Mouse (Mus musculus): ENCODE measurements around the gene Dvl3.

DNA sequence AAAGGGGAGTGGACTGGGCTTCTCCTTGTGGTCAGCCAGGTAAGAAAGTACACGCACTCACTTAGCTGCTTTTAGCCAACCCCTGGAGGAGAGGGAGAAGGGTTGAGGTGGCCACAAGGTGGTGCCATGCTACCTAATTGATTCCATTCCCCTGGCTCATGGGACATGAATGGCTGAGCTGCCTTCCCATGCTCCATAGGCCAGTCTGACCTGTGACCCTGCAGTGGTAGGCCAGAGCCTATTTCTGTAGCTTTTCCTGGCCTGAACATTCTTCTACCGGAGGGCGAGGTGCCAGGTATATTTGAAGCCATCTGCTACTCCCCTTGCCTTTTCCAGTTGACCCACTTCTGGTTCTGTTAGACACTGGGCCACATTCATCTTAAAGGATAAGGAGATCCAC, 7.4 kb upstream of the Dvl3 start:
- TF ChIP-seq CTCF (IDR thresholded peaks at IDR 0.05; ENCODE audit: borderline replicate concordance, extremely low read depth, insufficient read depth, insufficient read length) (peak; percentile 51; the same call in 1 of the 2 replicates), POLR2A (IDR thresholded peaks at IDR 0.05; ENCODE audit: borderline replicate concordance, extremely low read depth, insufficient read depth, insufficient read length, poor library complexity, severe bottlenecking) (no peak)

All from brain, embryonic 14.5 days (tissue).